Mouse (Mus musculus) stomach, postnatal 0 days (tissue): Measurements from ENCODE around the gene Unc13b. TPM values are rescaled to one million over a fixed set of nuclear protein-coding genes. Genes with fewer than 3 reads are reported as not detected.
A peak's percentile ranks its signal among the peaks of the same experiment; 100 is the strongest.

Experiments used
- ATAC-seq: fragments of 200-750 bp; cut with Nextera tagmentation; 2 replicates; pipeline ENCODE4 v1.8.0; 2017; ENCODE audit not compliant: low FRiP score, low TSS enrichment
- DNase-seq: peaks from one replicate; pipeline ENCODE4 v3.0.0-alpha.2; 2016; ENCODE audit warnings: low spot score
- H3K27ac ChIP-seq: fragments of 300-500 bp; sonication (generic); replicated peaks from 2 replicates; pipeline ENCODE4 v1.5.1; 2014; ENCODE audit warnings: mild to moderate bottlenecking, control low read depth
- H3K27me3 ChIP-seq: fragments of 300-500 bp; sonication (generic); 2 replicates; pipeline ENCODE4 v1.6.1; 2014; ENCODE audit warnings: low read length; ENCODE audit not compliant: control insufficient read depth, insufficient read depth
- H3K36me3 ChIP-seq: fragments of 300-500 bp; sonication (generic); 2 replicates; pipeline ENCODE4 v1.6.1; 2014; ENCODE audit warnings: low read length, mixed read lengths; ENCODE audit not compliant: control insufficient read depth, insufficient read depth
- H3K4me1 ChIP-seq: fragments of 300-500 bp; sonication (generic); replicated peaks from 2 replicates; pipeline ENCODE4 v1.6.1; 2014; ENCODE audit warnings: antibody characterized with exemption; ENCODE audit not compliant: control insufficient read depth, insufficient read depth
- H3K4me2 ChIP-seq: fragments of 300-500 bp; sonication (generic); replicated peaks from 2 replicates; pipeline ENCODE4 v1.6.1; 2014; ENCODE audit warnings: low read depth, mild to moderate bottlenecking, control low read depth, moderate library complexity
- H3K4me3 ChIP-seq: fragments of 300-500 bp; sonication (generic); 2 replicates; pipeline ENCODE4 v1.5.1; 2014; ENCODE audit warnings: low read depth, low read length, control low read depth
- H3K9ac ChIP-seq: fragments of 300-500 bp; sonication (generic); 2 replicates; pipeline ENCODE4 v1.6.1; 2014; ENCODE audit warnings: mild to moderate bottlenecking, low read length, control low read depth, mixed read lengths
- H3K9me3 ChIP-seq: fragments of 300-500 bp; sonication (generic); 2 replicates; pipeline ENCODE4 v1.6.1; 2016; ENCODE audit warnings: low read length; ENCODE audit not compliant: control insufficient read depth
- CTCF ChIP-seq: IDR thresholded peaks from 2 replicates; pipeline ENCODE4 v1.5.1; 2016; ENCODE audit warnings: antibody characterized with exemption, low read depth, mild to moderate bottlenecking, moderate library complexity
- EP300 ChIP-seq: optimal IDR thresholded peaks from 2 replicates; pipeline ENCODE3; 2016; ENCODE audit warnings: antibody characterized with exemption
- WGBS: fragments of 180-500 bp; shearing (Covaris S2); extraction: QIAGEN DNeasy Blood & Tissue Kit; methylation state at CpG from one replicate; pipeline ENCODE4 v1.1.7; 2014; 5-methylcytosine and 5-hydroxymethylcytosine counted together
- polyA plus RNA-seq: library from polyadenylated mRNA; unstranded; fragments of >200 nt; fragmentation: Nextera tagmentation; extraction: Ambion mirVana; gene quantifications from 2 replicates; pipeline ENCODE4 v1.2.1, GENCODE M21; 2015

Gene Unc13b
- polyA plus RNA-seq, 1 experiment from 2014 or later: 3.2 TPM

DNA sequence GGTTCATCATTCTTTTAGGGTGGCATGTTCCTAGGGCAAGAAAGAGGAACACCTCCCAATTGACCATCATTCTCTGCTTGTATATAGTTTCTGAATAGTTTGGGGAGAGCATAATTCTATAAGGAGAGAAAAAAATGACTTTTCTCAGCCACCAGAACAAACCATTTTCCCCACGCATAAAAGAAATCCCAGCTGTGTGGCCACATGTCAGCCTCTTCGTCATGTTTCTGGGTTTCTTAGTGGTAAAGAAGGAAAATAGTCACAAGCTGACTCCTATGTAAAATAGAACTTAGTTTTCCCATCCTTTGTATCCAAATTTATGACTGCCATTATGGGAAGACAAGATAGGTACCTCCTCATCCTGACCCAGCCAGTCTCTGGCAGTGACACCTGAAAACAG is 146.2 kb downstream of the Unc13b start:
- no peak overlapping the region for H3K9ac ChIP-seq
- DNase-seq (no peak), ATAC-seq (no peak)
- whole genome bisulfite sequencing: 72% methylated on average over 2 of the region's 2 CpGs
- no peaks in the 10 kb centered on the region for H3K4me1 ChIP-seq
- H3K27me3 ChIP-seq: no peaks in the 10 kb centered on the region
- TF ChIP-seq CTCF (no peak), EP300 (no peak)
- H3K9me3 ChIP-seq: no peaks in the 10 kb centered on the region
- no peak overlapping the region for H3K27ac ChIP-seq
- no peak overlapping the region for H3K4me3 ChIP-seq
- H3K4me2 ChIP-seq: no peak overlapping the region
- H3K36me3 ChIP-seq: no peaks in the 10 kb centered on the region

DNA sequence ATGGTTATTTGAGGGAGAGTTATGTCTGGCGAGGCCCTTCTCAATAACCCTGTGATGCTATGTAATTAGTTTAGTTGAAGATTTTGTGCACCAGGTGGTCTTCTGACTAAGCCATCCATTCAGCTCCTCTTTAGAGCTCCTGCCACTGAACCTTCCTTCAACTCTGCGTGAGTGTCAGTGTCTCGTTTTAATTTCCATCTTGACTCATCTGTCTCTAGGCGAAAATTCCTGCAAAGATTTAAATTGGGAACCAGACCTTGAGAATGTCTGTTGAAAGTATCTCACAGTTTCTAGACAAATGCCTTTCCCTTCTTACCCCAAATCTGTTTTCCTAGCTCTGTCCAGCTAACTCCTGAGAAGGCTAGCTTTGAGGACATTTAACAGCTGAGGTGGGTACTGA is 146.8 kb downstream of the Unc13b start:
- ATAC-seq (no peak), DNase-seq (no peak)
- Histone ChIP-seq H3K27ac (no peak overlapping the region), H3K9ac (no peak overlapping the region), H3K4me3 (no peak overlapping the region), H3K36me3 (no peaks in the 10 kb centered on the region), H3K4me1 (no peaks in the 10 kb centered on the region), H3K4me2 (no peak overlapping the region), H3K27me3 (no peaks in the 10 kb centered on the region), H3K9me3 (no peaks in the 10 kb centered on the region)
- TF ChIP-seq EP300 (no peak), CTCF (no peak)
- 63% methylated on average over 4 of the region's 4 CpGs for WGBS

DNA sequence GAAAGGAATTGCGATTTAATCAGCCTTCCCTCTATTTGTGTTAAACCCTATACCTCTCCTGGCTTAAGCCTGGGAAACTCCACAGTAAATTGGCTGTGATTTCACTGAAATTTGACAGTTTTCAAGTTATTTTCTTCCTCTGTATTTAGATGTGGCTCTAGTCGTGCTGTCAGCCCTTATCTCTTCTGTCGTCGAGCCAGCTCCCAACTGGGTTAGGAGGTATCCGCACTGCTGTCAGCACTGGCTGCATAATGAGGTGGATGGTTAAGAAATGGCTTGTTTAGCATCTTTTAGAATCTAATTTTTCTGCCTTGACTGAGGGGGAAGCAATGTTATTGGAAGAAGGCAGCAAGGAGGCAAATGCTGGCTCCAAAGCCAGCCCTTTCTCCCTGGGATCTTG is 148.2 kb downstream of the Unc13b start:
- no peaks in the 10 kb centered on the region for H3K27me3 ChIP-seq
- no peak overlapping the region for H3K27ac ChIP-seq
- H3K4me3 ChIP-seq: no peak overlapping the region
- WGBS: 71% methylated on average over 5 of the region's 5 CpGs
- TF ChIP-seq CTCF (no peak), EP300 (no peak)
- DNase-seq: no peak
- H3K4me2 ChIP-seq: no peak overlapping the region
- no peaks in the 10 kb centered on the region for H3K9me3 ChIP-seq
- ATAC-seq: no peak
- no peak overlapping the region for H3K9ac ChIP-seq
- H3K36me3 ChIP-seq: no peaks in the 10 kb centered on the region
- no peaks in the 10 kb centered on the region for H3K4me1 ChIP-seq

DNA sequence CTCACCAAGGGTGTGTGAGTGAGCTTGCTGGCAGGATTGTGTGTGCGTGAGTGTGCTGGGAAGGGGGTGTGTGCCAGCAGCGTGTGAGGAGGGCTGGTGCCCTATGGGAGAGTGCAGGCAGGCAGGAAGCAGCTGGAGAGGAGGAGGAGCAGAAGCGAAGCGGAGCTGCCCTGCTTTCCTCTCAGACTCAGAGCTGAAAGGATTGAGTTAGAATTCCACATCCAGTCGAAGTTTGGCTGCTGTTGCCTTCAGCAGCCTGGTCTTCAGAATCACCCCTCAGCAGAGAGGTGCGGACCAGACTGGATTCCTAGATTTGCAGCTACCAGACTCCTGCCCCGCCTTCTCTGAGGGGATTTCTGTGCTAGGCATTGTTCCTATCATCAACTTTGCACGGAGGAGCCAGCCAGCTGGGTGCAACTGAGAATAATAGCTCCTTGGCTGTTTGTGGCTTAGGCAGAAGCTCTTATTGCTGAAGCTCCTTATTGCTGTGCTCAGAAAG is 150.4 kb downstream of the Unc13b start:
- peak overlapping the region; percentile 42 for H3K4me2 ChIP-seq
- H3K4me1 ChIP-seq: no peaks in the 10 kb centered on the region
- DNase-seq: peak; percentile 21
- 0 out of 2 replicates have a peak overlapping the region, but pooled peaks have one; percentile 6 for H3K27ac ChIP-seq
- H3K36me3 ChIP-seq: no peaks in the 10 kb centered on the region
- ATAC-seq: no peak
- H3K27me3 ChIP-seq: no peaks in the 10 kb centered on the region
- 7% methylated on average over 8 of the region's 8 CpGs for WGBS
- H3K9me3 ChIP-seq: no peaks in the 10 kb centered on the region
- TF ChIP-seq CTCF: no peak
- no peak for TF ChIP-seq EP300
- 0 out of 2 replicates have a peak overlapping the region, but pooled peaks have one; percentile 13 for H3K9ac ChIP-seq
- no peak overlapping the region for H3K4me3 ChIP-seq

DNA sequence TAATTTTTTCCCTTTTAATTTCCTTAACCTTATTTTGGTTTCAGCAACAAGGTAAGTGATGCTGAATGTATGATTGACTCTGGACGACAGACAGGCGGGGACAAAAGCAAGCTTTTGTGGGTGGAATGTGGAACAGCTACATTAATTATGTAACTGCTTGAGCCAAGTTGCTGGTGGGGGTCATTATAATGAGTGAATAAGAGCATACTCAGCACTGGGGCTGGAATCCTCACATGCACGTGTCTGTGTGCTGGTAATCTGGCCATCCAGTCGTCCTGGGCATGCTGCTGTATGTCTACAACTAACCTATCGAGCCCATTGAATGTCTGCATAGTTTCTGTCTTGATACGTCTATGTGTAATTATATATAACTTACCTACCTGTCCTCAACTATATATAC is 150.9 kb downstream of the Unc13b start:
- Histone ChIP-seq H3K36me3 (no peaks in the 10 kb centered on the region), H3K4me3 (no peak overlapping the region), H3K4me1 (no peaks in the 10 kb centered on the region), H3K4me2 (peak overlapping the region; percentile 42; the same call in 1 of the 2 replicates), H3K27ac (no peak overlapping the region), H3K9ac (no peak overlapping the region), H3K9me3 (no peaks in the 10 kb centered on the region), H3K27me3 (no peaks in the 10 kb centered on the region)
- TF ChIP-seq CTCF (no peak), EP300 (no peak)
- DNase-seq (no peak), ATAC-seq (no peak)
- WGBS: 43% methylated on average over 6 of the region's 6 CpGs

DNA sequence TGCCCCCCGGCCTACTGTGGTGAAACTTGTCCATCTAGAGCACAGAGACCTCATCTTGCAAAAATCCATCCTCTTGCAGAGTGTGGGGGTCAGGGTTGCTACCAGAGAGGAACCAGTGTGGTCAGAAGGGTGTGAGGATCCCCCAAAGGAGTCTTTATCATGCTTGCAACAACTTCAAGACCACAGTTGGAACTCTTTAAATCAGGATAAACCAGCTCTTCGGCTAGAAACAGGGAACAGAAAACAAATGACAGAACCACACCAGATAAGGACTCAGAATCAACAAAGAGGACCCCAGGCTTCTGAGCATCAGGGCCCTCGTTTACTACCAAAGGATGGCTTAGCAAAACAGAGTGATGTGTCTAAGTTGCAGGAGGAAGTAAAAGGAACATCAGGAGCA is 157.7 kb downstream of the Unc13b start:
- no peaks in the 10 kb centered on the region for H3K9me3 ChIP-seq
- WGBS: 49% methylated on average over 3 of the region's 3 CpGs
- no peaks in the 10 kb centered on the region for H3K36me3 ChIP-seq
- H3K4me1 ChIP-seq: no peaks in the 10 kb centered on the region
- no peak overlapping the region for H3K27ac ChIP-seq
- ATAC-seq: no peak
- H3K27me3 ChIP-seq: no peaks in the 10 kb centered on the region
- no peak overlapping the region for H3K4me3 ChIP-seq
- no peak overlapping the region for H3K4me2 ChIP-seq
- no peak overlapping the region for H3K9ac ChIP-seq
- no peak for DNase-seq
- TF ChIP-seq CTCF (no peak), EP300 (no peak)
